Mouse (Mus musculus) telencephalon, adult 2 months (tissue): ENCODE data around the gene Pfkm.
A peak's percentile ranks its signal among the peaks of the same experiment; 100 is the strongest.

Experiments used
- DNase-seq: peaks from one replicate; pipeline ENCODE4 v3.0.0-alpha.2; 2011; ENCODE audit warnings: low read depth, low spot score

Gene Pfkm

DNA sequence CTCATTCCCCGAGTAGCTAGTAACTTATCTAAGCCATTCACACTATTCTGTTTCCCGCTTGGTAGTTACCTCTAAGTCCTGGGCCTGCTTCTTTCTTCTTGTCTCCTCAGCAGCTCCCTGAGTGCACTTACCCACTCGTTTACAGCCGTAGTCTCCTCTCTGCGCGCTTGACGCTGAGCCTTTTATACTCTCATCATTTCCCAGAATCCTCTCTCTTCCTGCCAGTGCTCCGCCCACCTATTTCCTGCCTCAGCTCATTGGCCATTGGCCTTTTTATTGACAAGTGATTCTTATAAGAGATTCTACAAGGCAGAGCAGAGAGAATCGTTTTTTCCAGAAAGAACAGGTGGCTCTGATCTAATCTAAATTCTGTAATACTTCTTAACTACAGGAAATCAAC lies 6.1 kb downstream of the Pfkm start:
- no peak for DNase-seq

DNA sequence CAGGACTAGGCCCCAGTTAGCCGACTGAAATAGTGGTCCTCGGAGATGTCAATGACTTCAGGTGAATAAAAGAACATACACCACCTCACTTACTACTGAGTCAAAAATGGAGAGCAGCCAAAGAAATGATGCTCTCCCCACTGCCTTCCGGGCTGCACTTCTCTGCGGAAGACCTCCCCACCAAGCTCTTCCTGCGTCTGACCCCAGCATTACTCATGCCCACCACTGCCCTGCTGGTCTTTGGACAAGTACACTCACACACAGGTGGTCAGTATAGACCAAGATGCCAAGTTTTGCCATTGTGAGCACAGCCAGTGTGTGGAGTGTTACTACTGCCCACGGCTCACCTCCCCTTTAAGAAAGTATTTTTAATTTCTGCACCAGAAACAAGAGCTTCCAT lies 10.0 kb downstream of the Pfkm start:
- DNase-seq, result no peak

DNA sequence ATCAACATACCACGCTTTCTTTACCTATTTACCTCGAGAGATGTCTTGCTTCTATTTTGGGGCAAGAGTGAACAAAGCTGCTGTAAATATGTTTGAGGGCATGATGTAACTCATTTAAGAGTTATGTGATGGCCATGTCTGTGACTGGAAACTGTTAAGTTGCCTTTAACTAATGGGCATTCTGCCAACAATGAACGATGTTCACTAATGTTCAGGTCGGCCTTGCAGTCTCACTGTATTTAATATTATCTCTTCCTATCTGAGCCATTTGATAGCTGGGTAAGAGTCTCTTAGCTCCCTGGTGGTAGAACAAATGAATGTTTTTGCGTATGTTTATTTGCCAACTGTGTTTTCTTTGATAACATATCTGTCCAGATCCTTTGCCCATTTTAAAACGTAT lies 14.1 kb downstream of the Pfkm start:
- no peak for DNase-seq

DNA sequence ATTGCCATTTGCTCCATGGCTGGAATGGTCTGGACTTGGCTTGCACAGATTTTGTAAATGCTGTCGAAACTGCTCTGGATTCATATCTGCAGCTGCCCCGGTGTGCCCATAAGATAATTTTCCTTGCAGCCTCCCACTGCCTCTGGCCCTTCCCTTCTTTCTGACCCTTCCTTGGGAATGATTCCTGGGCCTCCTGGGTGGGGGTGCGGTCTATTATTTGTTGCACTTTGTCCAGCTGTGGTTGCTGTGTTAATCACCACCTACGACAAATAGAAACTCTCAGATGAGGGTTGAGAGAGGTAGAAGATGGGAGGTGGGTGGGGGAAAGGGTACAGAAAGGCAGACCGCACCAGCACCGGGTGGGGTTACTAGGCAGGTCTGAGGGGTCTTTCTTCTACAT lies 14.8 kb downstream of the Pfkm start:
- DNase-seq, result no peak

- no peak for DNase-seq
Measured at GRCm38 (mm10) chr15:98107703-98108296, 15.4 kb downstream of the Pfkm start.

DNA sequence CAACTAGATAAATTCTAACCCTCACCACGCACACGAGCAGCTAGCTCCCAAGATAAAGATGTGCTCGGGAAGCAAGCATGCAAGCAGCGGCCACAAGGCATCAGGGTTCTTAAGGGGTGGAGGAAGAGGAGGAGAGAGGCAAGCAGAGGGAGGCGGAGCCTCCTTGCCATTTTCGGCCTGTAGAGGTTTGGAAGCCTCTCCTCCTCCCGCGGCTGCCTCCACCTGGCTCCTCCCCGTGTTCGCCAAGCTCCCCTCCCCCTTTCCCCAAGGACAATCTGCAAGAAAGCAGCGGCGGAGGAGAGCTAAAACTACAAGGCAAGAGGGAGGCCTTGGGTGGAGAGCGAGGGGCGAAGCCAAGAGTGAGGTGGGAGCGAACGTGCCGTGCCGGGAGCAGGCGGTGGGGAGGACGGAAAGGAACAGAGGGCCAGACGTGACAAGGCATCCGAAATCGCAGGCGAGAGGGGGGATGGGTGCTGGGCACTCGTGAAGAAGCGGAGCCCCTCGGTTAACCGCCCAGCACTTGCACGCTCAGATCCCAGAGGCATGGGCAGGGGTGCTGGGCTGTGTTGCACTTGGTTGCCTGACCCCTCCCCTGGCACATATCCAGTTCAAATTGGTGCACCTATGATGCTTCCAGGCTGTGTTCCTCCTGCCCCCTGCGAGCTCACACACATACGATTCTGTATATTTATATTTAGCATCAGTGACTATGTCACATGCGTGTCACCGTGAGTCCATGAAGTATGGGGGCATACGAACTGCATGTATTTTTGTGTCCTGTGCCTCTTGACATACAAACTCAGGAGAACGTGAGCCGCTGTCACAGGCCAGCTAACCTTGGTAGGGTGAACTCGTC lies 16.1 kb downstream of the Pfkm start:
- DNase-seq, result peak; percentile 94

DNA sequence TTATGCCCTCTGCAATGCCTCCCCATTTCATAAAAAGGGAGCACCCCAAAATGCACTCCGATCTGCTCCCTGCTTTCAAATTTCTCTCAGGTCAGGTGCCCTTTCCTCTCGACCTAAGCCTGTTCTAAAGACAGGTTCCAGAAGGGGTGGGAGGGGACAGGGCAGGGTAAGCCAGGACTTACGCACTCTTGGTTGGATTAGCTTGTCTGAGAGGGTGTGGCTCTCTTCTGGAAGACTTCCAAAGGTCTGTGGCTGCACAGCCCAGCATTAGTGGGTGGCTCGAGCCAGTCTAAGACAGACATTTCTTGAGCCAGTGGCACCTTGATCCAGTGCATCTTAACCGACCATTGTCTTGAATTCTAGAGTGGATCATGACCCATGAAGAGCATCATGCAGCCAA lies 19.4 kb downstream of the Pfkm start:
- DNase-seq, result no peak

DNA sequence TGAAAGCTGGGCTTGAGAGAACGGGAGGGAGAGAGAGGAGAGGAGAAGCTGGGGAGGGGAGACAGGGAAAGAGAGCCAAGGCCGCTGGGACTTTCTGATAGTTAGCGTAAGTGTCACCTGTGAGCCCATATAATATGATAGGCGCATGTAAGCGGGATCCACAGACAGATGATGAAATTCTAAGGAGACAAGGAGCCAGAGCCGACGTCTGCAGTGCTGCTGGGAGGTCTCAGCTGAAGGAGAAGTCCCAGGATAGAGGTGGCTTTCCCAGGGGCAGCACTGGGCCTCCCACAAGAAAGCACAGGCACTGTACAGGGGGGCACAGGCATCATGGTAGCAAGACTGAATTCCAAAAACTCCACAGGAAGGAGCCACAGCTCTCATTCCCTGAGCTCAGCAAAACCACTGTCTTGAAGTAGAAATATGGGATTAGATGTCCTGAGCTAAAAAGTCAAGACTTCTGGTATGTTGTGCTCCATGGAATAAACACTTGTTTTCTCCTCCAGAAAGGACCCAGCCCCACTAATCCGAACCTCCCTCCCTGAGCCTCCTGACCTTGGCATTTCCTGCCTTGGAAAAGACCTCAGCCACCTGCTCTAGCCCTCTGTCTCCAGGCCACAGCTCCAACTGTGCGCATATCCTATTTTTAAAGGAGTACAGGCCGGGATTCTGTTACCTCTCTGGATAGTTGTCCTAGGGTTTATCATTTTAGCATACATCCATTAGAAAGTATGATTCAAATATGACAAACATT lies 21.9 kb downstream of the Pfkm start:
- no peak for DNase-seq

DNA sequence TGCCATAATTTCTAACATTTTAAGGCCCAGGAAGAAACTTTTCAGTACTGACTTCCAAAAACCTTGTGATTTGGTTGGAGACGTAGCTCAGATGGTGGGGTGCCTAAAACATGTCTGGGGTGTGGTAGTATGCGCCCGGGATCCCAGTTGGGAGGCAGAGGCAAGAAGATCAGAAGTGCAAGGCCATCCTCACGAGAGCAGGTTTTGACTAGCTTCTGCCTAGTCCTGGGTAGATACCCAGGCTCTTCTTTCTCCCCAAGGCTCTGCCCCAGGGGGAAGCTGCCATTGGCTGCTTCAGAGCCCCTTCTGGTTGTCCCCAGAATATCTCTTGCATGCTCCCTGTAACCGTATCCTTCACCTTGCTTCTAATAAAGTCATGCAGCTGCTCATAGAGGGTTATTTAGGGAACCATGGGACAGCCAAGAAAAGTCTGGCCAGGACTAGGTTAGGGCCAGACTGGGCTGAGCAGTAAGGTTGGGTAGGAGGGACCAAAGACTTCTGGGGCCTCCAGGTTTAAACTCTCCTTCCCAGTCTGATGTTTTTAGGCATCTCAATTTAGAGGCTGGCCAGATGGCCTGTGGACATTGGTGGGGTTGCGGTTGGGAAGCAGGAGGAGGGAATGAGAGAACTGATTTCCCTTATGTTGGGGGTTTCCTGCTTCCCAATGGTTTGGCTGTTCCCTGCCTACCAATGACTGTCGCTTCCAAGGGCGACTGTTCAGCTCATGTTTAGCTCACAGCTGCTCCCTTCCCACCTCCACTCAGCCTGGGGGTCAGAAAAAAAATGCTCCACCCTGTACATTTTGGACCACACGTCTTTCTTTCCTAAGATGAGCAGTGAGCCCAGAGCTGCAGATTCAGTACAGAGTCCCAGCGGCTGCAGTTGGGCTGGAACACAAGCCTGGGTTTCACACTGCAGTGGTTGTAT lies 22.7 kb downstream of the Pfkm start:
- no peak for DNase-seq

- no peak for DNase-seq
Measured at GRCm38 (mm10) chr15:98115779-98116163, 23.4 kb downstream of the Pfkm start.

DNA sequence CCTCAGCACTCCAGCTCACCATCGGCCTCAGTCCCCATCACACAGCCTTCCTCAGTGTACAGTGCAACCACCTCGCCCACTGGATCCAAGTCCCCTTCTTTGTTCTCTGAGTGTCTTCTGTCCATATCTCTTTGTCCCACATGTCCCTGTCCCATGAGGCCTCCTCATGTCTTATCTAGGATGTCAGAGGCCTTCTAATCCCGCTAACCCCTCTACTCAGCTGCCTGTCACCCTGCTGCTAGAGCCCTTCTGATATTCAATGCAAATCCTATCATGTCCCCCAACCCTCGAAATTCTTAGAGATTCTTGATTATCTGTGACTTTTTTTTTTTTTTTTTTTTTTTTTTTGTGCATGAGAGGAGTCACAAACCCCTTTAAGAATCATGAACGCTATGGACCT lies 23.9 kb downstream of the Pfkm start:
- DNase-seq, result no peak

GRCm38 (mm10) chr15:98119363-98119762 lies 27.0 kb downstream of the Pfkm start:
- no peak for DNase-seq

GRCm38 (mm10) chr15:98120831-98121230 lies 28.4 kb downstream of the Pfkm start:
- DNase-seq, result no peak

DNA sequence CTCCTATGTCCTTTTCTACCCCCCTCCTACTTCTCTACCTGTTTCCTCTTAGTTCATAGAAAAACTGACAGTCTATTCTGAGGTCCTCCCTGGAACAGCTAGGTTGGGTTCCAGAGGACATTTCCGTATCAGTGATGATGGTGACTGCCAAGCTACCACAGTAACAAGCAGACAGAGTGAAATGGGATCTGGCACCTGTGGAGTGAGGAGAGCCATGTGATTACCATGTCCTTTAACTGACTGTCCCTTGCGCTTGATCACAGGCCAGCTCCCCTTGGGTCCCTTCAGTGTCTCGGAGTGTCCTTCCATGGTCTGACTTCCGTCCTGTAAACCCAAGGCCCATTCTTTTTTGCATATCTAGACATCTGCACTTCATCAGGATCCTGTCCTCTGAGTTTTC lies 38.6 kb downstream of the Pfkm start:
- no peak for DNase-seq

DNA sequence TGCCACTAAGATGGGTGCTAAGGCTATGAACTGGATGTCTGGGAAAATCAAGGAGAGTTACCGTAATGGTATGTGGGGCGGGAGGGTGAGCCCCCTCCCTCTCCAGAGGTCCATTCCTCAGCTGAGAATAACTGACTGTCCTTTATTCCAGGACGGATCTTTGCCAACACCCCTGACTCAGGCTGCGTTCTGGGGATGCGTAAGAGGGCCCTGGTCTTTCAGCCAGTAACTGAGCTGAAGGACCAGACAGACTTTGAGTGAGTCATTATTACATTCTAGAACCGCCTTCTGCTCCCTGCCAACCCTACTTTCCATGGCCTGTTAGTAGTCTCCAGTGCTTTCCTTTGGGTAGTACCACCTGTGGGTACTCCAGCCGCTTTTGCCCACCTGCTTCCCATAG lies 39.1 kb downstream of the Pfkm start:
- no peak for DNase-seq

GRCm38 (mm10) chr15:98131942-98132655 lies 39.7 kb downstream of the Pfkm start:
- no peak for DNase-seq

DNA sequence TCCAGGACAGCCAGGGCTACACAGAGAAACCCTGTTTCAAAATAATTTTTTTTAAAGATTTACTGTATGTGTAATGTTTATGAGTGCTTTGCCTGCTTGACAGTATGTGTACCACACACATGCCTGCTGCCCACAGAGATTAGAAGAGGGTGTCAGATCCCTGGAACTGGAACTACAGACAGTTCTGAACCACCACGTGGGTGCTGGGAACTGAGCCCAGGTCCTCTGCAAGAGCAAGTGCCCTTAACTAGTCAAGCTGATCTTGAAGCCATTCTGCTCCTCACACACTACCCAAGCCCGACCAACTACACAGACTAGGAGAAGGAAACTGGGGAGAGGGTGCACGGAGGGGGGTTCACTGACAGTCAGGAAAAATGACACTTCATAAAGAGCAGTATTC lies 41.1 kb downstream of the Pfkm start:
- DNase-seq, result no peak

DNA sequence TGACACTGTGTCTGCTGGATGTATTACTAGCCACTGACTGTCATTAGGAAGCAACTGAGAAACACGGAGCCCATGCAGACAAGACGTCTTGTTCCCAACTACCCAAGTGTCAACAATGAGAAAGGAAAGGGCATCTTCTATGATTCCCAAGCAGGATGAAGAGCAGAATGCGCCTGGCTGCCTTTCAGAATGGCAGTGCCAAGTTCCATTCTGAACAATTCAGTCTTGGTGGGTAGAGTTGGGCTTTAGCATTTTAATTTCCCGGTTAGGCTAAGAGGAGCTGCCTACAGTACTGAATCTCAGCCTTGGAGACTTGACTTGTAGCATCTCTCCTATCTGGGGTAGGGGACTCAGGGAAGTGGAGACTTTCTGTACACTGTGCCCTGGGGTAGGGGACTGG lies 41.6 kb downstream of the Pfkm start:
- no peak for DNase-seq

DNA sequence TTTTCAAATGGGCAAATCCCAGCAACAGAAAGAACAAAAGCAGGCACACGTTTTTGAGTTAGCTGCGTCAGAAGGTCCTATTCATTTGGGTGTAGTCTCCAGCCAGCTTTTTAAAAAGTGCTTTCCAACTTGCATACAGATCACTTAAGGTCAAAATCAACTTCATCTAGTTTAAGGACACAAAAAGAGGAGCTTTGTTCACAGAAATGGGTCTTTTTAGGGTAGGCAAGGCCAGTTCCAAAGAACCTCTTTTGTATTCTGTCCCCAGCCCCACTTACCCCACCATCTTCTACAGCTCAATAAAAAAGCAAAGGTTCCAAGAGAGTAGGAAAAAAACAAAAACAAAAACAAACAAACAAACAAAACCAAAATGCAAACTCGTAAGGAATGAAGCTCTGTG lies 42.3 kb downstream of the Pfkm start:
- no peak for DNase-seq

- DNase-seq, result no peak
Measured at GRCm38 (mm10) chr15:98135671-98136070, 43.3 kb downstream of the Pfkm start.

GRCm38 (mm10) chr15:98136871-98137270 lies 44.5 kb downstream of the Pfkm start:
- DNase-seq, result no peak
